Mouse (Mus musculus) small intestine, adult 2 months (tissue): ENCODE measurements at regions not wholly inside any gene's neighbourhood (a gene's known extent, or its start where the extent isn't known, plus 50 kb on each side); places are given as distances from the start of the nearest gene placed in this dataset.

Source experiments
- CTCF ChIP-seq: fragments of 200-500 bp; IDR thresholded peaks from 2 replicates; pipeline ENCODE4 v1.5.1; 2012; ENCODE audit warnings: low read depth, mild to moderate bottlenecking, control low read depth, inconsistent platforms, low read length, moderate library complexity, mixed read lengths; ENCODE audit not compliant: insufficient replicate concordance, insufficient read length; ENCODE audit errors: extremely low read depth
- POLR2A ChIP-seq: fragments of 200-500 bp; IDR thresholded peaks from 2 replicates; pipeline ENCODE4 v1.6.1; 2012; ENCODE audit warnings: low read depth, mild to moderate bottlenecking, control low read depth, inconsistent platforms, low read length, moderate library complexity

DNA sequence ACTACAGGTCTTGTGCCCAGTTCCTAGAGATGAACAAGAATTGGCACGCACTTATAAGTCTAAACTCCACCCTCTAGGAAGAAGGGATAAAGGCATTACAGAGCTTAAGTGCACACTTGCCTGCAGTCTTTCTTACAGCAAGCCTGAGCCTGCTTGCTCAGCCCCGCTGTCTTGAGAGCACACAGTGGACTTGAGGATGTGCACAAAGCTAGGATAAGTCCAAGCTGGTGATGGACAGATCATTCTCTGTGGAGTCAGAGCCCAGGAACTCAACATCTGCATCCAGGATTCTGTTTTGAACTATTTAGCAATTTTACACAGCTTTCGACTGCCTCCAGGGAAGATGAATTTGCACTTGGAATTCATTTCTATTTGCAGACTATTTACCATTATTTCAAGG is 452.8 kb upstream of the Id2 start:
- TF ChIP-seq POLR2A, result no peak
- no peak for TF ChIP-seq CTCF
